Mouse (Mus musculus): ENCODE results near the gene Ptprf. TPM values are rescaled to one million over a fixed set of nuclear protein-coding genes. Genes with fewer than 3 reads are reported as not detected.

Gene Ptprf
- polyA plus RNA-seq, 1 experiment = 0.01 TPM

- Histone ChIP-seq H3K36me3 (ENCODE audit: control insufficient read depth) (no peaks in the 10 kb centered on the region; the same call in 1 of the 2 replicates), H3K9me3 (ENCODE audit: control insufficient read depth, low read length) (peaks cover 2% of the 10 kb centered on the region; the same call in 1 of the 2 replicates), H3K4me1 (ENCODE audit: control insufficient read depth) (0 out of 2 replicates have a peak, but pooled peaks cover 2% of the 10 kb centered on the region), H3K4me3 (replicated peaks) (no peak overlapping the region), H3K27me3 (ENCODE audit: control insufficient read depth) (no peaks in the 10 kb centered on the region)
- TF ChIP-seq TAL1 (IDR thresholded peaks at IDR 0.05; ENCODE audit: low read length) (no peak), GATA1 (IDR thresholded peaks at IDR 0.05; ENCODE audit: low read length) (no peak)
Measured at GRCm38 (mm10) chr4:118275601-118276519, 15.3 kb downstream of the Ptprf start.

GRCm38 (mm10) chr4:118274521-118274920 lies 16.7 kb downstream of the Ptprf start:
- TF ChIP-seq TAL1 (IDR thresholded peaks at IDR 0.05; ENCODE audit: low read length) (no peak), GATA1 (IDR thresholded peaks at IDR 0.05; ENCODE audit: low read length) (no peak)
- Histone ChIP-seq H3K9me3 (ENCODE audit: control insufficient read depth, low read length) (peaks cover 9% of the 10 kb centered on the region), H3K4me1 (ENCODE audit: control insufficient read depth) (0 out of 2 replicates have a peak, but pooled peaks cover 2% of the 10 kb centered on the region), H3K36me3 (ENCODE audit: control insufficient read depth) (no peaks in the 10 kb centered on the region; the same call in 1 of the 2 replicates), H3K27me3 (ENCODE audit: control insufficient read depth) (no peaks in the 10 kb centered on the region), H3K4me3 (replicated peaks) (no peak overlapping the region)

- TF ChIP-seq TAL1 (IDR thresholded peaks at IDR 0.05; ENCODE audit: low read length) = no peak
- no peak for TF ChIP-seq GATA1 (IDR thresholded peaks at IDR 0.05; ENCODE audit: low read length)
- Histone ChIP-seq H3K9me3 (ENCODE audit: control insufficient read depth, low read length) (peaks cover 9% of the 10 kb centered on the region), H3K27me3 (ENCODE audit: control insufficient read depth) (no peaks in the 10 kb centered on the region), H3K36me3 (ENCODE audit: control insufficient read depth) (peaks cover 1% of the 10 kb centered on the region; the same call in 1 of the 2 replicates), H3K4me3 (replicated peaks) (no peak overlapping the region), H3K4me1 (ENCODE audit: control insufficient read depth) (0 out of 2 replicates have a peak, but pooled peaks cover 2% of the 10 kb centered on the region)
Measured at GRCm38 (mm10) chr4:118273998-118274397, 17.2 kb downstream of the Ptprf start.

- H3K36me3 ChIP-seq (ENCODE audit: control insufficient read depth) = peaks cover 3% of the 10 kb centered on the region; the same call in 1 of the 2 replicates
- peaks cover 9% of the 10 kb centered on the region for H3K9me3 ChIP-seq (ENCODE audit: control insufficient read depth, low read length)
- no peak for TF ChIP-seq TAL1 (IDR thresholded peaks at IDR 0.05; ENCODE audit: low read length)
- TF ChIP-seq GATA1 (IDR thresholded peaks at IDR 0.05; ENCODE audit: low read length) = no peak
- H3K4me1 ChIP-seq (ENCODE audit: control insufficient read depth) = 0 out of 2 replicates have a peak, but pooled peaks cover 2% of the 10 kb centered on the region
- H3K27me3 ChIP-seq (ENCODE audit: control insufficient read depth) = no peaks in the 10 kb centered on the region
- H3K4me3 ChIP-seq (replicated peaks) = no peak overlapping the region
Measured at GRCm38 (mm10) chr4:118273545-118273944, 17.7 kb downstream of the Ptprf start.

- H3K4me1 ChIP-seq (ENCODE audit: control insufficient read depth) = 0 out of 2 replicates have a peak, but pooled peaks cover 2% of the 10 kb centered on the region
- no peak overlapping the region for H3K4me3 ChIP-seq (replicated peaks)
- H3K27me3 ChIP-seq (ENCODE audit: control insufficient read depth) = no peaks in the 10 kb centered on the region
Measured at GRCm38 (mm10) chr4:118272871-118273270, 18.3 kb downstream of the Ptprf start.

GRCm38 (mm10) chr4:118272258-118272657 lies 18.9 kb downstream of the Ptprf start:
- H3K27me3 ChIP-seq (ENCODE audit: control insufficient read depth) = no peaks in the 10 kb centered on the region
- H3K9me3 ChIP-seq (ENCODE audit: control insufficient read depth, low read length) = peaks cover 9% of the 10 kb centered on the region
- H3K4me1 ChIP-seq (ENCODE audit: control insufficient read depth) = 0 out of 2 replicates have a peak, but pooled peaks cover 2% of the 10 kb centered on the region
- no peak for TF ChIP-seq TAL1 (IDR thresholded peaks at IDR 0.05; ENCODE audit: low read length)
- no peak for TF ChIP-seq GATA1 (IDR thresholded peaks at IDR 0.05; ENCODE audit: low read length)
- H3K4me3 ChIP-seq (replicated peaks) = no peak overlapping the region
- H3K36me3 ChIP-seq (ENCODE audit: control insufficient read depth) = peaks cover 3% of the 10 kb centered on the region; the same call in 1 of the 2 replicates

More at GRCm38 (mm10) chr4:118272871-118273270, 18.3 kb downstream of the Ptprf start:
- no peak for TF ChIP-seq TAL1 (IDR thresholded peaks at IDR 0.05; ENCODE audit: low read length)
- TF ChIP-seq GATA1 (IDR thresholded peaks at IDR 0.05; ENCODE audit: low read length) = no peak
- H3K36me3 ChIP-seq (ENCODE audit: control insufficient read depth) = peaks cover 3% of the 10 kb centered on the region; the same call in 1 of the 2 replicates
- H3K9me3 ChIP-seq (ENCODE audit: control insufficient read depth, low read length) = peaks cover 9% of the 10 kb centered on the region

GRCm38 (mm10) chr4:118271556-118272074 lies 19.6 kb downstream of the Ptprf start:
- Histone ChIP-seq H3K27me3 (ENCODE audit: control insufficient read depth) (no peaks in the 10 kb centered on the region), H3K9me3 (ENCODE audit: control insufficient read depth, low read length) (peaks cover 9% of the 10 kb centered on the region), H3K36me3 (ENCODE audit: control insufficient read depth) (peaks cover 3% of the 10 kb centered on the region; the same call in 1 of the 2 replicates), H3K4me3 (replicated peaks) (no peak overlapping the region), H3K4me1 (ENCODE audit: control insufficient read depth) (0 out of 2 replicates have a peak, but pooled peaks cover 2% of the 10 kb centered on the region)
- TF ChIP-seq GATA1 (IDR thresholded peaks at IDR 0.05; ENCODE audit: low read length) = no peak
- no peak for TF ChIP-seq TAL1 (IDR thresholded peaks at IDR 0.05; ENCODE audit: low read length)

- H3K4me1 ChIP-seq (ENCODE audit: control insufficient read depth) = no peaks in the 10 kb centered on the region
- TF ChIP-seq TAL1 (IDR thresholded peaks at IDR 0.05; ENCODE audit: low read length) = no peak
- TF ChIP-seq GATA1 (IDR thresholded peaks at IDR 0.05; ENCODE audit: low read length) = no peak
- H3K4me3 ChIP-seq (replicated peaks) = no peak overlapping the region
- no peaks in the 10 kb centered on the region for H3K27me3 ChIP-seq (ENCODE audit: control insufficient read depth)
- peaks cover 9% of the 10 kb centered on the region for H3K9me3 ChIP-seq (ENCODE audit: control insufficient read depth, low read length)
- peaks cover 3% of the 10 kb centered on the region; the same call in 1 of the 2 replicates for H3K36me3 ChIP-seq (ENCODE audit: control insufficient read depth)
Measured at GRCm38 (mm10) chr4:118270706-118271105, 20.5 kb downstream of the Ptprf start.

- no peak for TF ChIP-seq GATA1 (IDR thresholded peaks at IDR 0.05; ENCODE audit: low read length)
- TF ChIP-seq TAL1 (IDR thresholded peaks at IDR 0.05; ENCODE audit: low read length) = no peak
- no peaks in the 10 kb centered on the region for H3K4me1 ChIP-seq (ENCODE audit: control insufficient read depth)
- peaks cover 5% of the 10 kb centered on the region; the same call in 1 of the 2 replicates for H3K36me3 ChIP-seq (ENCODE audit: control insufficient read depth)
Measured at GRCm38 (mm10) chr4:118269999-118270398, 21.2 kb downstream of the Ptprf start.

More at GRCm38 (mm10) chr4:118269999-118270398, 21.2 kb downstream of the Ptprf start:
- peaks cover 9% of the 10 kb centered on the region for H3K9me3 ChIP-seq (ENCODE audit: control insufficient read depth, low read length)
- H3K4me3 ChIP-seq (replicated peaks) = no peak overlapping the region
- no peaks in the 10 kb centered on the region for H3K27me3 ChIP-seq (ENCODE audit: control insufficient read depth)

All from erythroblast, embryonic 14.5 days (primary cell).